Mouse (Mus musculus) forebrain, embryonic 11.5 days (tissue): Measurements from ENCODE around the gene Hyal6. TPM values are rescaled to one million over a fixed set of nuclear protein-coding genes. Genes with fewer than 3 reads are reported as not detected.

Experiments
- ATAC-seq: fragments of 200-750 bp; cut with Nextera tagmentation; replicated peaks from 2 replicates; pipeline ENCODE4 v1.8.0; 2017; ENCODE audit warnings: moderate TSS enrichment; ENCODE audit not compliant: low FRiP score
- DNase-seq: peaks from one replicate; pipeline ENCODE4 v3.0.0-alpha.2; 2017; ENCODE audit warnings: low spot score
- H3K27ac ChIP-seq: fragments of 300-500 bp; sonication (generic); 2 replicates; pipeline ENCODE4 v1.5.1; 2014; ENCODE audit warnings: low read depth, low read length
- H3K27me3 ChIP-seq: fragments of 300-500 bp; sonication (generic); 2 replicates; pipeline ENCODE4 v1.6.1; 2014; ENCODE audit warnings: mild to moderate bottlenecking, low read length, mixed read lengths; ENCODE audit not compliant: control insufficient read depth, insufficient read depth
- H3K36me3 ChIP-seq: fragments of 300-500 bp; sonication (generic); 2 replicates; pipeline ENCODE4 v1.6.1; 2014; ENCODE audit warnings: mild to moderate bottlenecking, low read length, moderate library complexity, mixed read lengths; ENCODE audit not compliant: control insufficient read depth, insufficient read depth
- H3K4me1 ChIP-seq: fragments of 300-500 bp; sonication (generic); replicated peaks from 2 replicates; pipeline ENCODE4 v1.6.1; 2014; ENCODE audit warnings: low read length, mixed read lengths; ENCODE audit not compliant: control insufficient read depth, insufficient read depth
- H3K4me2 ChIP-seq: fragments of 300-500 bp; sonication (generic); 2 replicates; pipeline ENCODE4 v1.6.1; 2014; ENCODE audit warnings: low read depth, mild to moderate bottlenecking, low read length, moderate library complexity, mixed read lengths; ENCODE audit not compliant: severe bottlenecking
- H3K4me3 ChIP-seq: fragments of 300-500 bp; sonication (generic); 2 replicates; pipeline ENCODE4 v1.5.1; 2014; ENCODE audit warnings: low read depth, low read length
- H3K9ac ChIP-seq: fragments of 300-500 bp; sonication (generic); 2 replicates; pipeline ENCODE4 v1.6.1; 2014; ENCODE audit warnings: low read length
- H3K9me3 ChIP-seq: fragments of 300-500 bp; sonication (generic); 2 replicates; pipeline ENCODE4 v1.6.1; 2016; ENCODE audit warnings: low read length, mixed read lengths; ENCODE audit not compliant: control insufficient read depth
- whole genome bisulfite sequencing: fragments of 180-500 bp; shearing (Covaris S2); extraction: QIAGEN DNeasy Blood & Tissue Kit; methylation state at CpG from one replicate; pipeline ENCODE4 v1.1.7; 2014; 5-methylcytosine and 5-hydroxymethylcytosine counted together
- polyA plus RNA-seq: library from polyadenylated mRNA; unstranded; fragments of >200 nt; fragmentation: Nextera tagmentation; extraction: Ambion mirVana; gene quantifications from 2 replicates; pipeline ENCODE4 v1.2.1, GENCODE M21; 2014

Gene Hyal6
- polyA plus RNA-seq, 1 experiment from 2014 or later = not detected

DNA sequence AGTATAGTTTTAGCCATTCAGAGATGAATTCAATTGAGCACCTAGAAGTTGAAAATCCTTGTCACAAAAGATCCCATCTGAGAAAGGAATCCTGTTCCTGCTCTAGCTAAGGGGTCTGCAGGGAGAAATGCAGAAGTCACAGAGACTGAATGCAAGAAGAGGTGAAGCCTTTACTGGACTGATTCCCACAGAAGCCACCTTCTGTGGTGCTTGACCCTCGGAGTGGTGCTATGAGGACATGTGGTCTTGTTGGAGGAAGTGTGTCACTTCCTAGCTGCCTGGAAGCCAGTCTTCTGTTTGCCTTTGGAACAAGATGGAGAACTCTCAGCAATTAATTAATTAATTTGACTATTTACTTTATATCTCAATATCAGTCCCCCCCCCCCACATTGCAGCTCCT lies 4.9 kb upstream of the Hyal6 start:
- no peak overlapping the region for H3K4me2 ChIP-seq
- no peak overlapping the region for H3K9ac ChIP-seq
- DNase-seq = no peak
- no peaks in the 10 kb centered on the region for H3K36me3 ChIP-seq
- ATAC-seq = no peak
- 91% methylated on average over 1 of the region's 1 CpGs for WGBS
- no peak overlapping the region for H3K4me3 ChIP-seq
- no peaks in the 10 kb centered on the region for H3K27me3 ChIP-seq
- no peaks in the 10 kb centered on the region for H3K4me1 ChIP-seq
- H3K27ac ChIP-seq = no peak overlapping the region
- H3K9me3 ChIP-seq = no peaks in the 10 kb centered on the region

- Histone ChIP-seq H3K4me1 (no peaks in the 10 kb centered on the region), H3K9me3 (no peaks in the 10 kb centered on the region), H3K36me3 (no peaks in the 10 kb centered on the region), H3K4me2 (no peak overlapping the region), H3K27me3 (no peaks in the 10 kb centered on the region), H3K9ac (no peak overlapping the region), H3K4me3 (no peak overlapping the region), H3K27ac (no peak overlapping the region)
- DNase-seq = no peak
- 93% methylated on average over 6 of the region's 6 CpGs for WGBS
- no peak for ATAC-seq
Observed at GRCm38 (mm10) chr6:24734565-24734964, 1.5 kb downstream of the Hyal6 start.

DNA sequence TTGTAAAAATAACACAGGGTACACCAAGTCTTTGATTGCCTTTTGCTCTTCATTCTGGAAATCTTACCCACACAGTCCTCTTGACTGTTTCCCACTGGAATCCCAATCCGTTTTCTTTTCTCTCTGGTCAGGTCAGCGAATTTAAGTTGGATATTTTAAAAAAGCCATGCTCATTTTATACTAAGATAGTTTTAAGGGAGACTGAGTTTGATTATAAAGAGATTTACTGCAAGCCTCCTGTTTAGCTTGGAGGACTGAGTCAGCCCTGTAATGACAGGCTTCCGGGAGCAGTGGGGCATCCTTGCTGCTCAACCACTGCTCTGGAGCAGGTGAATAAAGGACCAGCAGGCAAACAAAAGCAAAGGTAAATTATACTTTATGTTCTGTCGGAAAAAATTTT lies 15.0 kb downstream of the Hyal6 start, which contains the start of gene Hyal4:
Gene Hyal4, plus strand, starts transcription at position 301 of the 400 bp plus-strand sequence.
- DNase-seq (no peak), ATAC-seq (no peak)
- Histone ChIP-seq H3K9me3 (no peaks in the 10 kb centered on the region), H3K9ac (no peak within 1 kb of the TSS), H3K27ac (no peak within 1 kb of the TSS), H3K4me3 (no peak within 1 kb of the TSS), H3K4me1 (no peaks in the 10 kb centered on the region), H3K36me3 (no peaks in the 10 kb centered on the region), H3K4me2 (no peak within 1 kb of the TSS), H3K27me3 (no peaks in the 10 kb centered on the region)
- 87% methylated on average over 4 of the region's 4 CpGs for WGBS

- no peak for DNase-seq
- WGBS = 92% methylated on average over 3 of the region's 3 CpGs
- no peak overlapping the region for H3K4me2 ChIP-seq
Observed at GRCm38 (mm10) chr6:24759281-24759680, 26.2 kb downstream of the Hyal6 start.

DNA sequence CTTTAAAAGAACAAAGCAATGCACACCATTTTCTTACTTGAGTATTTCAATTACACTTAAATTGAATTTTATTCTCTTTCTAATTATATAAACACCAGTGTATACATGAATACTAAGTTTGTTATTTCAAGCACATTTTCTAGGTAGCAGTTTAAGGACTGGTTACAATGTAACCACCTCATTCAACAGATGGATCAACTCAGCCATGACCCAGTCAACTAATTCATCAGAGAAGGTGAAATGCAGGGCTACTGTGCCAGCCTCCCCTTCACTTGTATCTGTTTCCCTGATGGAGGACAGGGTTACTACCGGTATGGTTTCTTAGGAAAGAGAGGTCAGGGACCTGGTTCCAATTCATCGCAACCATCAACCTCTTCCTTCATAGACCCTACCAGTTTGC lies 33.2 kb downstream of the Hyal6 start:
- Histone ChIP-seq H3K9me3 (no peaks in the 10 kb centered on the region), H3K36me3 (no peaks in the 10 kb centered on the region), H3K4me3 (no peak overlapping the region), H3K4me1 (no peaks in the 10 kb centered on the region), H3K9ac (no peak overlapping the region), H3K27me3 (no peaks in the 10 kb centered on the region), H3K4me2 (no peak overlapping the region), H3K27ac (no peak overlapping the region)
- WGBS = 94% methylated on average over 2 of the region's 2 CpGs
- ATAC-seq (no peak), DNase-seq (no peak)

More at GRCm38 (mm10) chr6:24759281-24759680, 26.2 kb downstream of the Hyal6 start:
- no peaks in the 10 kb centered on the region for H3K27me3 ChIP-seq
- H3K9ac ChIP-seq = no peak overlapping the region
- no peak for ATAC-seq
- H3K9me3 ChIP-seq = no peaks in the 10 kb centered on the region
- H3K4me3 ChIP-seq = no peak overlapping the region
- H3K36me3 ChIP-seq = no peaks in the 10 kb centered on the region
- H3K4me1 ChIP-seq = no peaks in the 10 kb centered on the region
- H3K27ac ChIP-seq = no peak overlapping the region

- 65% methylated on average over 2 of the region's 2 CpGs for WGBS
- H3K9ac ChIP-seq = no peak overlapping the region
- H3K27me3 ChIP-seq = no peaks in the 10 kb centered on the region
- no peaks in the 10 kb centered on the region for H3K9me3 ChIP-seq
- no peaks in the 10 kb centered on the region for H3K4me1 ChIP-seq
- ATAC-seq (no peak), DNase-seq (no peak)
- no peak overlapping the region for H3K4me3 ChIP-seq
- no peak overlapping the region for H3K27ac ChIP-seq
- no peak overlapping the region for H3K4me2 ChIP-seq
- no peaks in the 10 kb centered on the region for H3K36me3 ChIP-seq
Observed at GRCm38 (mm10) chr6:24779182-24779581, 46.1 kb downstream of the Hyal6 start.

- Histone ChIP-seq H3K4me3 (no peak within 1 kb of the TSS), H3K27ac (no peak within 1 kb of the TSS), H3K36me3 (no peaks in the 10 kb centered on the region), H3K9ac (no peak within 1 kb of the TSS), H3K27me3 (no peaks in the 10 kb centered on the region), H3K9me3 (no peaks in the 10 kb centered on the region), H3K4me2 (no peak within 1 kb of the TSS), H3K4me1 (no peaks in the 10 kb centered on the region)
- DNase-seq = no peak
- no peak for ATAC-seq
Observed at GRCm38 (mm10) chr6:24790888-24791287, 57.8 kb downstream of the Hyal6 start, which contains the start of gene Spam1. Spam1 (plus strand) TSS chr6:24791188.

Other genes with a start within 250 kb of the Hyal6 start
- 0.47 and 0.55 TPM in 2 replicates for gene Iqub, start 218.2 kb upstream of the Hyal6 start, polyA plus RNA-seq
- 203 and 232 TPM in 2 replicates for gene Ndufa5, start 205.2 kb upstream of the Hyal6 start, polyA plus RNA-seq
- not detected in 2 replicates for gene Asb15, start 205.1 kb upstream of the Hyal6 start, polyA plus RNA-seq
- gene Lmod2, start 135.5 kb upstream of the Hyal6 start, polyA plus RNA-seq = not detected in 2 replicates
- 64.0 and 68.2 TPM in 2 replicates for gene Wasl, start 68.2 kb upstream of the Hyal6 start, polyA plus RNA-seq
- gene Hyal4, start 15.1 kb downstream of the Hyal6 start, polyA plus RNA-seq = not detected in 2 replicates
- not detected in 2 replicates for gene Spam1, start 57.9 kb downstream of the Hyal6 start, polyA plus RNA-seq
- not detected in 2 replicates for gene Hyal5, start 124.8 kb downstream of the Hyal6 start, polyA plus RNA-seq
- 1.8 and 2.0 TPM in 2 replicates for gene Tmem229a, start 223.1 kb downstream of the Hyal6 start, polyA plus RNA-seq